In genomic region chr19:6297641-6298040, GRCm38 (mm10) we compare ENCODE assay signal across 8 mouse cellular contexts. TPM values are rescaled to one million over a fixed set of nuclear protein-coding genes. Genes with fewer than 3 reads are reported as not detected.
DNase-seq lines count a peak whose midpoint lies in the region; ATAC-seq and TF ChIP-seq lines count a peak whose summit lies in the region.

No protein-coding gene starts in this region.

- H3K4me3 ChIP-seq in bone marrow, adult 2 months (replicated peaks; ENCODE audit: control insufficient read depth, low read depth, low read length): no peak overlapping the region
- H3K4me3 ChIP-seq in olfactory bulb, adult 2 months (ENCODE audit: insufficient read depth, low read depth, low read length): no peak overlapping the region
- no peak overlapping the region for H3K4me3 ChIP-seq in forebrain, embryonic 12.5 days (replicated peaks)
- H3K4me3 ChIP-seq in left cerebral cortex, adult 2 months: no peak overlapping the region

- H3K9me3 ChIP-seq in forebrain, embryonic 12.5 days: no peaks in the 10 kb centered on the region

- peak overlapping the region; percentile 78 for H3K27ac ChIP-seq in bone marrow, adult 2 months (ENCODE audit: control insufficient read depth, insufficient read depth, low read depth, low read length, poor library complexity)
- peak overlapping the region; percentile 18 for H3K27ac ChIP-seq in olfactory bulb, adult 2 months (ENCODE audit: insufficient read depth, low read depth, low read length)
- H3K27ac ChIP-seq in forebrain, embryonic 12.5 days: no peak overlapping the region
- no peak overlapping the region for H3K27ac ChIP-seq in left cerebral cortex, adult 2 months

- no peak overlapping the region for H3K4me2 ChIP-seq in forebrain, embryonic 12.5 days

- TF ChIP-seq POLR2A in bone marrow, adult 2 months (IDR thresholded peaks at IDR 0.05; ENCODE audit: borderline replicate concordance, control insufficient read depth, low read depth, low read length): no peak
- no peak for TF ChIP-seq POLR2A in olfactory bulb, adult 2 months (IDR thresholded peaks at IDR 0.05; ENCODE audit: insufficient read depth, low read depth, low read length)

- H3K4me1 ChIP-seq in bone marrow, adult 2 months (ENCODE audit: control insufficient read depth, insufficient read depth, low read length): peaks cover 16% of the 10 kb centered on the region
- H3K4me1 ChIP-seq in olfactory bulb, adult 2 months (ENCODE audit: control insufficient read depth, insufficient read depth, low read length): peaks cover 24% of the 10 kb centered on the region
- H3K4me1 ChIP-seq in forebrain, embryonic 12.5 days: no peaks in the 10 kb centered on the region

- H3K27me3 ChIP-seq in forebrain, embryonic 12.5 days: no peaks in the 10 kb centered on the region

- no peak overlapping the region for H3K9ac ChIP-seq in forebrain, embryonic 12.5 days

- intact Hi-C loops in left cerebral cortex, adult 2 months (cut with DNase I): loop anchor here (2.0 kb wide), 1 partner anchor 17 kb away; no protein-coding TSS in a partner anchor

- DNase-seq in ovary, adult 18-20 months (ENCODE audit: low spot score): peak; percentile 71
- no peak for DNase-seq in ovary, postnatal 36 days (ENCODE audit: low spot score)
- DNase-seq in thymus, postnatal 14 days: no peak
- DNase-seq in left cerebral cortex, adult 2 months (ENCODE audit: extremely low spot score in 1 of 2, low spot score in 2 of 2): no peak

- no peak for TF ChIP-seq CTCF in bone marrow, adult 2 months (IDR thresholded peaks at IDR 0.05; ENCODE audit: control insufficient read depth, insufficient read depth, low read length)
- no peak for TF ChIP-seq CTCF in olfactory bulb, adult 2 months (IDR thresholded peaks at IDR 0.05; ENCODE audit: insufficient read depth, low read depth, low read length)
- TF ChIP-seq CTCF in left cerebral cortex, adult 2 months (IDR thresholded peaks at IDR 0.05): no peak

- WGBS in bone marrow, adult 2 months: 21% methylated on average over 9 of the region's 9 CpGs
- 66% methylated on average over 9 of the region's 9 CpGs for WGBS in olfactory bulb, adult 2 months
- 89% methylated on average over 9 of the region's 9 CpGs for WGBS in forebrain, embryonic 12.5 days

- ATAC-seq in inflammation-experienced regulatory T-cells, adult 6 months: peak; percentile 54
- no peak for ATAC-seq in forebrain, embryonic 12.5 days (ENCODE audit: low FRiP score)

- H3K36me3 ChIP-seq in forebrain, embryonic 12.5 days (replicated peaks): peaks cover 77% of the 10 kb centered on the region

RNA-seq across cellular contexts. Expression of gene Cdc42bpg, which starts 8.6 kb away (rescaled TPM):
- polyA plus RNA-seq in bone marrow, adult 2 months (2011; ENCODE audit: insufficient read depth, insufficient read length, low replicate concordance, missing spikeins): 7.2 and 13.6 TPM in 2 replicates
- polyA plus RNA-seq in inflammation-experienced regulatory T-cells, adult 6 months (2017; shearing (Covaris generic)): under 1 TPM; 0.15 to 0.36 (median 0.26) TPM
- polyA plus RNA-seq in olfactory bulb, adult 2 months (2012; ENCODE audit: insufficient read depth, insufficient read length, low replicate concordance, missing spikeins): not detected in 2 replicates
- 0.36 and 0.38 TPM in 2 replicates for polyA plus RNA-seq in forebrain, embryonic 12.5 days (2016; fragmentation: Nextera tagmentation; extraction: Ambion mirVana)
- total RNA-seq in left cerebral cortex, adult 2 months (2021): 1 to 10 TPM; 3.4 to 4.1 TPM

RNA-seq across cellular contexts. Expression of gene Ehd1, which starts 21.1 kb away (rescaled TPM):
- 40.0 and 63.1 TPM in 2 replicates for polyA plus RNA-seq in bone marrow, adult 2 months (2011; ENCODE audit: insufficient read depth, insufficient read length, low replicate concordance, missing spikeins)
- 10 to 100 TPM; 10.8 to 36.2 (median 11.4) TPM for polyA plus RNA-seq in inflammation-experienced regulatory T-cells, adult 6 months (2017; shearing (Covaris generic))
- not detected in 2 replicates for polyA plus RNA-seq in olfactory bulb, adult 2 months (2012; ENCODE audit: insufficient read depth, insufficient read length, low replicate concordance, missing spikeins)
- 86.6 and 89.0 TPM in 2 replicates for polyA plus RNA-seq in forebrain, embryonic 12.5 days (2016; fragmentation: Nextera tagmentation; extraction: Ambion mirVana)
- total RNA-seq in left cerebral cortex, adult 2 months (2021): 10 to 100 TPM; 36.4 to 43.5 TPM

RNA-seq across cellular contexts. Expression of gene Men1, which starts 37.1 kb away (rescaled TPM):
- polyA plus RNA-seq in bone marrow, adult 2 months (2011; ENCODE audit: insufficient read depth, insufficient read length, low replicate concordance, missing spikeins): 17.7 and 33.1 TPM in 2 replicates
- 10 to 100 TPM; 15.8 to 18.7 (median 16.3) TPM for polyA plus RNA-seq in inflammation-experienced regulatory T-cells, adult 6 months (2017; shearing (Covaris generic))
- not detected in 2 replicates for polyA plus RNA-seq in olfactory bulb, adult 2 months (2012; ENCODE audit: insufficient read depth, insufficient read length, low replicate concordance, missing spikeins)
- polyA plus RNA-seq in forebrain, embryonic 12.5 days (2016; fragmentation: Nextera tagmentation; extraction: Ambion mirVana): 97.1 and 107 TPM in 2 replicates
- 10 to 100 TPM; 64.7 to 72.5 TPM for total RNA-seq in left cerebral cortex, adult 2 months (2021)

RNA-seq across cellular contexts. Expression of gene Map4k2, which starts 43.3 kb away (rescaled TPM):
- polyA plus RNA-seq in bone marrow, adult 2 months (2011; ENCODE audit: insufficient read depth, insufficient read length, low replicate concordance, missing spikeins): 128 and 324 TPM in 2 replicates
- 100 to 1,000 TPM in 1 of 3 experiments, 10 to 100 TPM in 2; 68.4 to 105 (median 88.5) TPM for polyA plus RNA-seq in inflammation-experienced regulatory T-cells, adult 6 months (2017; shearing (Covaris generic))
- 158 TPM in 1 of 2 replicates, not detected in the other for polyA plus RNA-seq in olfactory bulb, adult 2 months (2012; ENCODE audit: insufficient read depth, insufficient read length, low replicate concordance, missing spikeins)
- polyA plus RNA-seq in forebrain, embryonic 12.5 days (2016; fragmentation: Nextera tagmentation; extraction: Ambion mirVana): 14.4 and 15.1 TPM in 2 replicates
- 100 to 1,000 TPM in 1 of 2 experiments, 10 to 100 TPM in 1; 94.9 to 108 TPM for total RNA-seq in left cerebral cortex, adult 2 months (2021)

RNA-seq across cellular contexts. Expression of gene Atg2a, which starts 56.2 kb away (rescaled TPM):
- polyA plus RNA-seq in bone marrow, adult 2 months (2011; ENCODE audit: insufficient read depth, insufficient read length, low replicate concordance, missing spikeins): 17.0 and 36.4 TPM in 2 replicates
- 10 to 100 TPM in 2 of 3 experiments, 1 to 10 TPM in 1; 8.1 to 12.6 (median 11.5) TPM for polyA plus RNA-seq in inflammation-experienced regulatory T-cells, adult 6 months (2017; shearing (Covaris generic))
- polyA plus RNA-seq in olfactory bulb, adult 2 months (2012; ENCODE audit: insufficient read depth, insufficient read length, low replicate concordance, missing spikeins): not detected in 2 replicates
- polyA plus RNA-seq in forebrain, embryonic 12.5 days (2016; fragmentation: Nextera tagmentation; extraction: Ambion mirVana): 12.0 and 14.2 TPM in 2 replicates
- total RNA-seq in left cerebral cortex, adult 2 months (2021): 10 to 100 TPM; 37.4 to 40.1 TPM

Comparison
In these comparisons a context has a peak if more than half of its experiments do, and no peak if none do; other contexts are left out.
1. H3K27ac ChIP-seq: peak in bone marrow, adult 2 months (single experiment) and olfactory bulb, adult 2 months (single experiment); none in forebrain, embryonic 12.5 days (single experiment) and left cerebral cortex, adult 2 months (single experiment).
2. RNA of gene Ehd1, which starts 21.1 kb away (polyA plus RNA-seq): 86.6 to 89.0 TPM in forebrain, embryonic 12.5 days, 40.0 to 63.1 TPM in bone marrow, adult 2 months and 10.8 to 36.2 TPM in inflammation-experienced regulatory T-cells, adult 6 months; not detected in olfactory bulb, adult 2 months; every median in the first group is over 10 times any median in the second.